Mouse (Mus musculus): ENCODE data around the gene Ogfod3. TPM values are rescaled to one million over a fixed set of nuclear protein-coding genes. Genes with fewer than 3 reads are reported as not detected.

Ogfod3 gene
- polyA plus RNA-seq, 1 experiment = 25.4 TPM

GRCm38 (mm10) chr11:121163751-121164150 is 40.8 kb downstream of the Ogfod3 start:
- TF ChIP-seq POLR2A (IDR thresholded peaks at IDR 0.05; ENCODE audit: low read depth, low read length) (no peak), CTCF (conservative IDR thresholded peaks at IDR 0.05; ENCODE audit: insufficient read depth, insufficient read length, low read depth, low read length) (no peak)
- H3K4me1 ChIP-seq (ENCODE audit: control insufficient read depth, insufficient read depth, low read length) = no peaks in the 10 kb centered on the region
- 83% methylated on average over 4 of the region's 4 CpGs for WGBS
- DNase-seq = no peak
- no peak overlapping the region for H3K4me3 ChIP-seq (ENCODE audit: insufficient read depth, low read depth, low read length)
- H3K27me3 ChIP-seq (replicated peaks; ENCODE audit: control insufficient read depth, insufficient read depth, low read length) = no peaks in the 10 kb centered on the region
- H3K27ac ChIP-seq (ENCODE audit: insufficient read depth, low read depth, low read length) = no peak overlapping the region
- H3K36me3 ChIP-seq (ENCODE audit: control insufficient read depth, insufficient read depth, low read length) = no peaks in the 10 kb centered on the region

- Histone ChIP-seq H3K27ac (ENCODE audit: insufficient read depth, low read depth, low read length) (no peak overlapping the region), H3K27me3 (replicated peaks; ENCODE audit: control insufficient read depth, insufficient read depth, low read length) (no peaks in the 10 kb centered on the region), H3K4me1 (ENCODE audit: control insufficient read depth, insufficient read depth, low read length) (no peaks in the 10 kb centered on the region), H3K4me3 (ENCODE audit: insufficient read depth, low read depth, low read length) (no peak overlapping the region), H3K36me3 (ENCODE audit: control insufficient read depth, insufficient read depth, low read length) (no peaks in the 10 kb centered on the region)
- WGBS = 77% methylated on average over 26 of the region's 26 CpGs
- no peak for DNase-seq
- TF ChIP-seq CTCF (conservative IDR thresholded peaks at IDR 0.05; ENCODE audit: insufficient read depth, insufficient read length, low read depth, low read length) = no peak
- no peak for TF ChIP-seq POLR2A (IDR thresholded peaks at IDR 0.05; ENCODE audit: low read depth, low read length)
Measured at GRCm38 (mm10) chr11:121160636-121161346, 43.7 kb downstream of the Ogfod3 start.

GRCm38 (mm10) chr11:121159971-121160370 is 44.5 kb downstream of the Ogfod3 start, which contains the start of gene Uts2r:
TSS of gene Uts2r (plus strand) at chr11:121160271.
- no peaks in the 10 kb centered on the region for H3K4me1 ChIP-seq (ENCODE audit: control insufficient read depth, insufficient read depth, low read length)
- no peaks in the 10 kb centered on the region for H3K36me3 ChIP-seq (ENCODE audit: control insufficient read depth, insufficient read depth, low read length)
- no peak for TF ChIP-seq CTCF (conservative IDR thresholded peaks at IDR 0.05; ENCODE audit: insufficient read depth, insufficient read length, low read depth, low read length)
- TF ChIP-seq POLR2A (IDR thresholded peaks at IDR 0.05; ENCODE audit: low read depth, low read length) = no peak
- no peak within 1 kb of the TSS for H3K27ac ChIP-seq (ENCODE audit: insufficient read depth, low read depth, low read length)
- H3K27me3 ChIP-seq (replicated peaks; ENCODE audit: control insufficient read depth, insufficient read depth, low read length) = no peaks in the 10 kb centered on the region
- 88% methylated on average over 5 of the region's 5 CpGs for WGBS
- no peak within 1 kb of the TSS for H3K4me3 ChIP-seq (ENCODE audit: insufficient read depth, low read depth, low read length)
- DNase-seq = no peak

GRCm38 (mm10) chr11:121156411-121156891 is 48.1 kb downstream of the Ogfod3 start:
- Histone ChIP-seq H3K27ac (ENCODE audit: insufficient read depth, low read depth, low read length) (no peak overlapping the region), H3K27me3 (replicated peaks; ENCODE audit: control insufficient read depth, insufficient read depth, low read length) (no peaks in the 10 kb centered on the region), H3K4me3 (ENCODE audit: insufficient read depth, low read depth, low read length) (peak overlapping the region; percentile 2; the same call in 1 of the 2 replicates), H3K4me1 (ENCODE audit: control insufficient read depth, insufficient read depth, low read length) (no peaks in the 10 kb centered on the region), H3K36me3 (ENCODE audit: control insufficient read depth, insufficient read depth, low read length) (no peaks in the 10 kb centered on the region)
- WGBS = 3% methylated on average over 45 of the region's 45 CpGs
- peak; percentile 12 for DNase-seq
- TF ChIP-seq POLR2A (IDR thresholded peaks at IDR 0.05; ENCODE audit: low read depth, low read length) = no peak
- TF ChIP-seq CTCF (conservative IDR thresholded peaks at IDR 0.05; ENCODE audit: insufficient read depth, insufficient read length, low read depth, low read length) = no peak

GRCm38 (mm10) chr11:121154203-121154602 is 50.3 kb downstream of the Ogfod3 start:
- H3K36me3 ChIP-seq (ENCODE audit: control insufficient read depth, insufficient read depth, low read length) = no peaks in the 10 kb centered on the region
- no peak overlapping the region for H3K4me3 ChIP-seq (ENCODE audit: insufficient read depth, low read depth, low read length)
- no peak for DNase-seq
- no peaks in the 10 kb centered on the region for H3K27me3 ChIP-seq (replicated peaks; ENCODE audit: control insufficient read depth, insufficient read depth, low read length)
- WGBS = 74% methylated on average over 4 of the region's 4 CpGs
- H3K27ac ChIP-seq (ENCODE audit: insufficient read depth, low read depth, low read length) = no peak overlapping the region
- no peak for TF ChIP-seq CTCF (conservative IDR thresholded peaks at IDR 0.05; ENCODE audit: insufficient read depth, insufficient read length, low read depth, low read length)
- TF ChIP-seq POLR2A (IDR thresholded peaks at IDR 0.05; ENCODE audit: low read depth, low read length) = no peak
- no peaks in the 10 kb centered on the region for H3K4me1 ChIP-seq (ENCODE audit: control insufficient read depth, insufficient read depth, low read length)

GRCm38 (mm10) chr11:121148193-121148592 is 56.3 kb downstream of the Ogfod3 start:
- 88% methylated on average over 3 of the region's 3 CpGs for WGBS
- Histone ChIP-seq H3K36me3 (ENCODE audit: control insufficient read depth, insufficient read depth, low read length) (no peaks in the 10 kb centered on the region), H3K27ac (ENCODE audit: insufficient read depth, low read depth, low read length) (no peak overlapping the region), H3K4me3 (ENCODE audit: insufficient read depth, low read depth, low read length) (no peak overlapping the region), H3K27me3 (replicated peaks; ENCODE audit: control insufficient read depth, insufficient read depth, low read length) (no peaks in the 10 kb centered on the region), H3K4me1 (ENCODE audit: control insufficient read depth, insufficient read depth, low read length) (no peaks in the 10 kb centered on the region)
- DNase-seq = no peak
- no peak for TF ChIP-seq POLR2A (IDR thresholded peaks at IDR 0.05; ENCODE audit: low read depth, low read length)
- TF ChIP-seq CTCF (conservative IDR thresholded peaks at IDR 0.05; ENCODE audit: insufficient read depth, insufficient read length, low read depth, low read length) = peak; percentile 34

GRCm38 (mm10) chr11:121145865-121146264 is 58.6 kb downstream of the Ogfod3 start, which contains the start of gene Tex19.1:
TSS of gene Tex19.1 (plus strand) at chr11:121146143.
- Histone ChIP-seq H3K27me3 (replicated peaks; ENCODE audit: control insufficient read depth, insufficient read depth, low read length) (no peaks in the 10 kb centered on the region), H3K4me1 (ENCODE audit: control insufficient read depth, insufficient read depth, low read length) (no peaks in the 10 kb centered on the region), H3K36me3 (ENCODE audit: control insufficient read depth, insufficient read depth, low read length) (no peaks in the 10 kb centered on the region), H3K27ac (ENCODE audit: insufficient read depth, low read depth, low read length) (no peak within 1 kb of the TSS), H3K4me3 (ENCODE audit: insufficient read depth, low read depth, low read length) (no peak within 1 kb of the TSS)
- no peak for DNase-seq
- WGBS = 91% methylated on average over 22 of the region's 22 CpGs
- no peak for TF ChIP-seq CTCF (conservative IDR thresholded peaks at IDR 0.05; ENCODE audit: insufficient read depth, insufficient read length, low read depth, low read length)
- TF ChIP-seq POLR2A (IDR thresholded peaks at IDR 0.05; ENCODE audit: low read depth, low read length) = no peak
